Mouse (Mus musculus) liver, embryonic 14.5 days (tissue): ENCODE data around the gene Sh2d4b. TPM values are rescaled to one million over a fixed set of nuclear protein-coding genes. Genes with fewer than 3 reads are reported as not detected.

Experiments used
- ATAC-seq: fragments of 200-750 bp; cut with Nextera tagmentation; 2 replicates; pipeline ENCODE4 v1.8.0; 2017; ENCODE audit warnings: moderate number of reproducible peaks, mild to moderate bottlenecking, moderate library complexity; ENCODE audit not compliant: insufficient read depth
- DNase-seq, 3 experiments: peaks; one replicate each; pipeline ENCODE4 v3.0.0-alpha.2; 2012 to 2013; ENCODE audit warnings: low read depth in 3 of 3, low spot score in 3 of 3
- H3K27ac ChIP-seq: fragments of 300-500 bp; sonication (generic); 2 replicates; pipeline ENCODE4 v1.5.1; 2014; ENCODE audit warnings: moderate library complexity, mild to moderate bottlenecking, control low read depth, inconsistent platforms
- H3K27me3 ChIP-seq: fragments of 300-500 bp; sonication (generic); 2 replicates; pipeline ENCODE4 v1.6.1; 2014; ENCODE audit warnings: mild to moderate bottlenecking, low read length, moderate library complexity; ENCODE audit not compliant: control insufficient read depth, insufficient read depth
- H3K36me3 ChIP-seq: fragments of 300-500 bp; sonication (generic); replicated peaks from 2 replicates; pipeline ENCODE4 v1.6.1; 2014; ENCODE audit warnings: low read depth; ENCODE audit not compliant: control insufficient read depth, insufficient read depth
- H3K4me1 ChIP-seq, 2 experiments: fragments of 200-500 bp in 1 of 2; fragments of 300-500 bp in 1 of 2; sonication (generic) in 1 of 2; replicated peaks; 2 replicates each; pipeline ENCODE4 v1.6.1; 2012 to 2014; ENCODE audit warnings: antibody characterized with exemption in 1 of 2, inconsistent platforms in 1 of 2, low read length in 1 of 2; ENCODE audit not compliant: control insufficient read depth in 2 of 2, insufficient read depth in 2 of 2
- H3K4me2 ChIP-seq: fragments of 300-500 bp; sonication (generic); 2 replicates; pipeline ENCODE4 v1.6.1; 2014; ENCODE audit warnings: low read depth, mild to moderate bottlenecking, control low read depth, moderate library complexity
- H3K4me3 ChIP-seq, 2 experiments: fragments of 200-500 bp in 1 of 2; fragments of 300-500 bp in 1 of 2; sonication (generic) in 1 of 2; 2 replicates each; pipeline ENCODE4 v1.5.1; 2012 to 2014; ENCODE audit warnings: low read depth in 2 of 2, low read length in 2 of 2, mild to moderate bottlenecking in 2 of 2, control low read depth in 1 of 2, inconsistent platforms in 1 of 2, moderate library complexity in 1 of 2; ENCODE audit not compliant: insufficient read depth in 1 of 2
- H3K9ac ChIP-seq: fragments of 300-500 bp; sonication (generic); replicated peaks from 2 replicates; pipeline ENCODE4 v1.6.1; 2014; ENCODE audit warnings: mild to moderate bottlenecking, control low read depth, moderate library complexity
- H3K9me3 ChIP-seq: fragments of 300-500 bp; sonication (generic); 2 replicates; pipeline ENCODE4 v1.6.1; 2016; ENCODE audit warnings: low read length, mixed read lengths; ENCODE audit not compliant: control insufficient read depth
- CTCF ChIP-seq: IDR thresholded peaks from 2 replicates; pipeline ENCODE4 v1.5.1; 2016; ENCODE audit warnings: antibody characterized with exemption, low read depth, control low read depth
- EP300 ChIP-seq: IDR thresholded peaks from 2 replicates; pipeline ENCODE4 v1.6.1; 2016; ENCODE audit warnings: antibody characterized with exemption, low read depth
- WGBS: fragments of 180-500 bp; shearing (Covaris S2); extraction: QIAGEN DNeasy Blood & Tissue Kit; methylation state at CpG from one replicate; pipeline ENCODE4 v1.1.7; 2014; ENCODE audit not compliant: insufficient replicate concordance; 5-methylcytosine and 5-hydroxymethylcytosine counted together
- polyA plus RNA-seq, 2 experiments: library from polyadenylated mRNA; depleted of rRNA in 1 of 2; stranded (reverse) in 1 of 2; unstranded in 1 of 2; fragments of >200 nt; fragmentation: Nextera tagmentation in 1 of 2; extraction: Ambion mirVana in 1 of 2; gene quantifications; 2 replicates each; pipeline versions ENCODE4 v1.2.1 to v1.2.3; 2012 to 2014

Sh2d4b gene
- polyA plus RNA-seq, 2 experiments: 0.08 to 0.23 TPM

DNA sequence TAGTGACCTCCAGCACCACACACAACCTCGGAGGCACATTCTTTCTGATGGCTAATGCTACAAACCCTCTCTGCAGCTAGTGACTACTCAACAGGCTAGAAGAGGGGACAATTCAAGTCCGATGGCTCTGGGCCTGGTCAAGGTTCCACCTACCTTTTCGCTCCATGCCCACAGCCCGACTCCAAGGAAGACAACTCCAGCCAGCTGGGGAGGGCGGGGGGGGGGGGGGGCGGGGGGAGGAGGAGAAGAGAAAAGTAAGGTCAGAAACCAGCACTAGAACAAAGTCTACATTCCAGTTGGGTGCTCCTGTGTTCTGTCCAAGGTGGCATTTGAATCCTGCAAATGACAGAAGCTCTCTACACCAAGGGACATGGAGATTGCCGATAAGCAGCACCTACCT is 25.4 kb upstream of the Sh2d4b start:
- DNase-seq (no peak), ATAC-seq (no peak)
- Histone ChIP-seq H3K4me3 (no peak overlapping the region), H3K36me3 (peaks cover 14% of the 10 kb centered on the region), H3K4me1 (peaks cover 0 to 24% of the 10 kb centered on the region in 2 experiments; a peak in 2 of 4 replicates), H3K27me3 (no peaks in the 10 kb centered on the region), H3K9me3 (no peaks in the 10 kb centered on the region), H3K4me2 (no peak overlapping the region), H3K9ac (no peak overlapping the region), H3K27ac (no peak overlapping the region)
- no peak for TF ChIP-seq EP300
- WGBS: 66% methylated on average over 5 of the region's 7 CpGs

- Histone ChIP-seq H3K4me3 (no peak overlapping the region), H3K9me3 (no peaks in the 10 kb centered on the region)
- WGBS: 0% methylated on average over 1 of the region's 1 CpGs
These were observed 24.6 kb upstream of the Sh2d4b start for GRCm38 (mm10) chr14:40917632-40918031.

DNA sequence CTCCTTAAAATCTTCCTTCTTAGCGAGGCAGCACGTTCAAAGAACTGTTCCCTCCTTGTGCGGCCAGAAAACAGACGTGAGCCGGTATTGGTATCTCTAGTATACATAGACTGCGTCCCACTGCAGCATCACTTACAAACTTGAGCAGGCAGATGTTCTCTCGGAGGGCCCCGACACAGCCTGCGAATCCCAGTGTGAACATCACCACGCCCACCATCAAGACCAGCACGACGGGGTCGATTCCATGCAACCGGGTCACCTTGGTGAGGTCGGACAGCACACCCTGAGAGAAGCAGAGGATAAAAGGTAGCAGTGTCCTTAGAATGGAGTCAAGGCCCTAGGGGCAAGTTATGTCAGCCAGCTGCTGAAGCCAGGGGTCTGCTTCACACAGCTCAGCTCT is 23.6 kb upstream of the Sh2d4b start:
- H3K9me3 ChIP-seq: no peaks in the 10 kb centered on the region
- H3K4me1 ChIP-seq: peaks cover 0 to 16% of the 10 kb centered on the region in 2 experiments; a peak in 2 of 4 replicates
- H3K36me3 ChIP-seq: peaks cover 20% of the 10 kb centered on the region
- DNase-seq (no peak), ATAC-seq (no peak)
- no peak overlapping the region for H3K4me2 ChIP-seq
- no peak overlapping the region for H3K9ac ChIP-seq
- H3K27ac ChIP-seq: no peak overlapping the region
- no peak overlapping the region for H3K4me3 ChIP-seq
- H3K27me3 ChIP-seq: no peaks in the 10 kb centered on the region
- 88% methylated on average over 15 of the region's 15 CpGs for WGBS
- no peak for TF ChIP-seq CTCF
- no peak for TF ChIP-seq EP300

More at GRCm38 (mm10) chr14:40917632-40918031, 24.6 kb upstream of the Sh2d4b start:
- no peak overlapping the region for H3K27ac ChIP-seq
- ATAC-seq: peak; percentile 34; the same call in 1 of the 2 replicates
- DNase-seq: peak; percentile 55 to 65 (median 56)
- no peak overlapping the region for H3K4me2 ChIP-seq
- H3K27me3 ChIP-seq: no peaks in the 10 kb centered on the region
- TF ChIP-seq CTCF (peak; percentile 99), EP300 (no peak)
- H3K4me1 ChIP-seq: peaks cover 0 to 21% of the 10 kb centered on the region in 2 experiments; a peak in 2 of 4 replicates
- no peak overlapping the region for H3K9ac ChIP-seq
- H3K36me3 ChIP-seq: peaks cover 20% of the 10 kb centered on the region

GRCm38 (mm10) chr14:40915838-40916237 is 22.8 kb upstream of the Sh2d4b start:
- DNase-seq: no peak
- Histone ChIP-seq H3K27me3 (no peaks in the 10 kb centered on the region), H3K4me1 (peaks cover 0 to 16% of the 10 kb centered on the region in 2 experiments; a peak in 2 of 4 replicates), H3K36me3 (peaks cover 20% of the 10 kb centered on the region), H3K4me3 (no peak overlapping the region), H3K27ac (no peak overlapping the region), H3K9ac (no peak overlapping the region), H3K9me3 (no peaks in the 10 kb centered on the region), H3K4me2 (no peak overlapping the region)
- 76% methylated on average over 8 of the region's 8 CpGs for WGBS
- TF ChIP-seq CTCF (no peak), EP300 (no peak)
- ATAC-seq: 0 out of 2 replicates have a peak, but pooled peaks have one; percentile 6

GRCm38 (mm10) chr14:40914701-40915100 is 21.6 kb upstream of the Sh2d4b start:
- TF ChIP-seq CTCF (no peak), EP300 (no peak)
- Histone ChIP-seq H3K27ac (no peak overlapping the region), H3K4me3 (no peak overlapping the region), H3K9ac (no peak overlapping the region), H3K27me3 (no peaks in the 10 kb centered on the region), H3K4me2 (no peak overlapping the region), H3K9me3 (no peaks in the 10 kb centered on the region), H3K4me1 (peaks cover 0 to 12% of the 10 kb centered on the region in 2 experiments; a peak in 2 of 4 replicates), H3K36me3 (peaks cover 23% of the 10 kb centered on the region)
- 83% methylated on average over 3 of the region's 3 CpGs for WGBS
- DNase-seq (no peak), ATAC-seq (peak; percentile 47)
